Mouse (Mus musculus) kidney, adult 2 months (tissue): ENCODE data around the gene Gsk3b. TPM values are rescaled to one million over a fixed set of nuclear protein-coding genes. Genes with fewer than 3 reads are reported as not detected.

ENCODE experiments used
- DNase-seq: peaks from one replicate; pipeline ENCODE4 v3.0.0; 2021
- H3K27ac ChIP-seq: fragments of 200-500 bp; 2 replicates; pipeline ENCODE4 v1.5.1; 2012; ENCODE audit warnings: low read depth, low read length, control low read depth, inconsistent platforms; ENCODE audit not compliant: insufficient read depth
- H3K27me3 ChIP-seq: fragments of 200-500 bp; replicated peaks from 2 replicates; pipeline ENCODE4 v1.6.1; 2012; ENCODE audit warnings: mild to moderate bottlenecking, moderate library complexity, low read length, inconsistent platforms; ENCODE audit not compliant: control insufficient read depth, insufficient read depth
- H3K36me3 ChIP-seq: fragments of 200-500 bp; 2 replicates; pipeline ENCODE4 v1.6.1; 2012; ENCODE audit warnings: mild to moderate bottlenecking, moderate library complexity, low read length, inconsistent platforms; ENCODE audit not compliant: control insufficient read depth, insufficient read depth
- H3K4me1 ChIP-seq: fragments of 200-500 bp; 2 replicates; pipeline ENCODE4 v1.6.1; 2011; ENCODE audit warnings: low read length; ENCODE audit not compliant: control insufficient read depth, insufficient read depth
- H3K4me3 ChIP-seq: fragments of 200-500 bp; 2 replicates; pipeline ENCODE4 v1.5.1; 2011; ENCODE audit warnings: mild to moderate bottlenecking, low read depth, low read length, control low read depth; ENCODE audit not compliant: insufficient read depth
- CTCF ChIP-seq: fragments of 200-500 bp; conservative IDR thresholded peaks from 2 replicates; pipeline ENCODE4 v1.5.1; 2011; ENCODE audit warnings: low read depth, mild to moderate bottlenecking, control low read depth, low read length, moderate library complexity, mixed read lengths; ENCODE audit not compliant: insufficient read depth, insufficient read length
- POLR2A ChIP-seq: fragments of 200-500 bp; IDR thresholded peaks from one replicate; pipeline ENCODE4 v1.6.1; 2011; ENCODE audit warnings: low read depth, low read length, control low read depth
- WGBS: fragments of 180-500 bp; shearing (Covaris S2); methylation state at CpG from one replicate; pipeline ENCODE4 v1.1.7; 2018; 5-methylcytosine and 5-hydroxymethylcytosine counted together
- polyA plus RNA-seq: library from polyadenylated mRNA; depleted of rRNA; stranded (reverse); fragments of >200 nt; gene quantifications from 2 replicates; pipeline ENCODE4 v1.2.3, GENCODE M21; 2012

Gsk3b gene
- polyA plus RNA-seq, 1 experiment: 12.0 TPM

GRCm38 (mm10) chr16:38244111-38244510 is 155.3 kb downstream of the Gsk3b start:
- DNase-seq: no peak
- H3K4me1 ChIP-seq: no peaks in the 10 kb centered on the region; the same call in 1 of the 2 replicates
- peaks cover 2% of the 10 kb centered on the region for H3K36me3 ChIP-seq
- H3K4me3 ChIP-seq: no peak overlapping the region
- WGBS: 81% methylated on average over 6 of the region's 6 CpGs
- no peak overlapping the region for H3K27ac ChIP-seq
- no peaks in the 10 kb centered on the region for H3K27me3 ChIP-seq
- TF ChIP-seq POLR2A (no peak), CTCF (no peak)

GRCm38 (mm10) chr16:38245379-38245778 is 156.6 kb downstream of the Gsk3b start:
- Histone ChIP-seq H3K27ac (no peak overlapping the region), H3K36me3 (peaks cover 2% of the 10 kb centered on the region), H3K4me3 (no peak overlapping the region), H3K27me3 (no peaks in the 10 kb centered on the region), H3K4me1 (no peaks in the 10 kb centered on the region)
- 88% methylated on average over 2 of the region's 2 CpGs for WGBS
- no peak for TF ChIP-seq POLR2A
- DNase-seq: no peak

GRCm38 (mm10) chr16:38245849-38246585 is 157.2 kb downstream of the Gsk3b start:
- H3K4me3 ChIP-seq: no peak overlapping the region
- no peak for DNase-seq
- H3K27me3 ChIP-seq: no peaks in the 10 kb centered on the region
- 85% methylated on average over 5 of the region's 5 CpGs for WGBS
- TF ChIP-seq CTCF: no peak
- TF ChIP-seq POLR2A: no peak
- no peaks in the 10 kb centered on the region for H3K4me1 ChIP-seq
- no peak overlapping the region for H3K27ac ChIP-seq
- H3K36me3 ChIP-seq: no peaks in the 10 kb centered on the region; the same call in none of the 2 replicates

GRCm38 (mm10) chr16:38248331-38248961 is 159.6 kb downstream of the Gsk3b start:
- WGBS: 19% methylated on average over 13 of the region's 13 CpGs
- Histone ChIP-seq H3K27ac (no peak overlapping the region), H3K36me3 (no peaks in the 10 kb centered on the region; the same call in 1 of the 2 replicates), H3K4me3 (no peak overlapping the region), H3K4me1 (no peaks in the 10 kb centered on the region), H3K27me3 (no peaks in the 10 kb centered on the region)
- TF ChIP-seq POLR2A (no peak), CTCF (no peak)
- DNase-seq: no peak

GRCm38 (mm10) chr16:38250467-38250866 is 161.7 kb downstream of the Gsk3b start:
- no peak for DNase-seq
- Histone ChIP-seq H3K36me3 (no peaks in the 10 kb centered on the region; the same call in 1 of the 2 replicates), H3K4me3 (no peak overlapping the region), H3K4me1 (no peaks in the 10 kb centered on the region), H3K27me3 (no peaks in the 10 kb centered on the region), H3K27ac (no peak overlapping the region)
- WGBS: 93% methylated on average over 6 of the region's 6 CpGs
- TF ChIP-seq POLR2A (no peak), CTCF (no peak)

DNA sequence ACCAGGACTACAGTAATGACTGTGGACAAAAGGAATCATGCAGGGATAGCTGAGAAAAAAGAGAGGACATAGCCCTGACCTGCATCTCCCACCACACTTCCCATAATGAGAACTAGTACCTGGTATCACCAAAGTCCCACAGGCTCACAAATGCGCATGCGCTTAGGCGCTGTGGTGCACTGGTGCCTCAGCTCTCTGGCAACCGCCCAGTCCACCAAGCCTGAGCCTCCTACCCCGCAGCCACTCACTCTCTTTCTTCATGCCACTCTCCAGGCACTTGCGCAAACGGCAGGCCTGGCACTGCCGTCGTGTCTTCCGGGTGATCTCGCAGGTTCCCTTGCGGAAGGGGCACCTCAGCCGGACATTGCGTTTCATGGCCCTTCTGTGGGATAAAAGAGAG is 165.2 kb downstream of the Gsk3b start:
- no peaks in the 10 kb centered on the region for H3K4me1 ChIP-seq
- no peak for DNase-seq
- H3K36me3 ChIP-seq: no peaks in the 10 kb centered on the region
- H3K27ac ChIP-seq: no peak overlapping the region
- H3K27me3 ChIP-seq: no peaks in the 10 kb centered on the region
- WGBS: 85% methylated on average over 14 of the region's 14 CpGs
- no peak overlapping the region for H3K4me3 ChIP-seq
- TF ChIP-seq CTCF (no peak), POLR2A (no peak)

- H3K36me3 ChIP-seq: no peaks in the 10 kb centered on the region
- no peak for DNase-seq
- H3K27me3 ChIP-seq: no peaks in the 10 kb centered on the region
- WGBS: 79% methylated on average over 4 of the region's 4 CpGs
- H3K4me1 ChIP-seq: no peaks in the 10 kb centered on the region
- TF ChIP-seq CTCF (no peak), POLR2A (no peak)
- H3K27ac ChIP-seq: no peak overlapping the region
- H3K4me3 ChIP-seq: no peak overlapping the region
Observed at GRCm38 (mm10) chr16:38255107-38255506, 166.3 kb downstream of the Gsk3b start.
